Mouse (Mus musculus) erythroblast, embryonic 14.5 days (primary cell): ENCODE results near the gene Osbp.

Experiments
- GATA1 ChIP-seq: IDR thresholded peaks from 2 replicates; pipeline ENCODE4 v1.6.1; 2012; ENCODE audit warnings: low read length, inconsistent platforms, mixed read lengths
- TAL1 ChIP-seq: IDR thresholded peaks from 3 replicates; pipeline ENCODE4 v1.6.1; 2012; ENCODE audit warnings: low read length, inconsistent platforms, mixed read lengths

DNA sequence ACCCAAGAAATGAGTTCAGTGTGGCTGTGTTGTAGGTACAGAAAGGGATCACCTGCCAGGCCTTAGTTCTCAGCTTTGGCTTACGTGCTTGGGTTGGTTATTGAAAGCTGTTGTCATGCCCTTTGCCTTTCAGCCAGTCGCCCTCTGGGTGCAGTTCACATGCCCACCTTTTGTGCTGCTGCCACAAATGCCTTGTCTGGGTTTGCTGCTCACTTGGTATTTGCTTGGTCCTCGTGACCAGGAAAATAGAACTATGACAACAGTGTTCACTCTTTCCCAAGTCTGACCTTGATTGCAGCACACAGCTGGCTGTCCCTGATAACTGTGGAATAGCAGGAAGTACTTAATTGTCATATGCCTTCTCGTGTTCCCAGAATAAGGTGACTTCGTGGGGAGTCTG is 11.6 kb downstream of the Osbp start:
- no peak for TF ChIP-seq GATA1
- TF ChIP-seq TAL1: no peak
